Mouse (Mus musculus) hindbrain, embryonic 12.5 days (tissue): ENCODE data around the gene Ambra1. TPM values are rescaled to one million over a fixed set of nuclear protein-coding genes. Genes with fewer than 3 reads are reported as not detected.

Source experiments
- ATAC-seq: fragments of 200-750 bp; cut with Nextera tagmentation; 2 replicates; pipeline ENCODE4 v1.8.0; 2017; ENCODE audit warnings: moderate TSS enrichment; ENCODE audit not compliant: low FRiP score
- H3K27ac ChIP-seq: fragments of 300-500 bp; sonication (generic); 2 replicates; pipeline ENCODE4 v1.5.1; 2016; ENCODE audit warnings: mild to moderate bottlenecking
- H3K27me3 ChIP-seq: fragments of 300-500 bp; sonication (generic); 2 replicates; pipeline ENCODE4 v1.6.1; 2016; ENCODE audit warnings: mild to moderate bottlenecking
- H3K36me3 ChIP-seq: fragments of 300-500 bp; sonication (generic); 2 replicates; pipeline ENCODE4 v1.6.1; 2016; ENCODE audit warnings: mild to moderate bottlenecking
- H3K4me1 ChIP-seq: fragments of 300-500 bp; sonication (generic); 2 replicates; pipeline ENCODE4 v1.6.1; 2016
- H3K4me2 ChIP-seq: fragments of 300-500 bp; sonication (generic); replicated peaks from 2 replicates; pipeline ENCODE4 v1.6.1; 2016; ENCODE audit warnings: mild to moderate bottlenecking
- H3K4me3 ChIP-seq: fragments of 300-500 bp; sonication (generic); 2 replicates; pipeline ENCODE4 v1.5.1; 2016; ENCODE audit warnings: mild to moderate bottlenecking
- H3K9ac ChIP-seq: fragments of 300-500 bp; sonication (generic); 2 replicates; pipeline ENCODE4 v1.6.1; 2016; ENCODE audit warnings: mild to moderate bottlenecking, moderate library complexity
- H3K9me3 ChIP-seq: fragments of 300-500 bp; sonication (generic); replicated peaks from 2 replicates; pipeline ENCODE4 v1.6.1; 2016; ENCODE audit warnings: mild to moderate bottlenecking
- whole genome bisulfite sequencing: fragments of 180-500 bp; shearing (Covaris S2); methylation state at CpG from one replicate; pipeline ENCODE4 v1.1.7; 2016; 5-methylcytosine and 5-hydroxymethylcytosine counted together
- microRNA-seq: library from miRNA; unstranded; fragments of <30 nt; microRNA quantifications from one replicate; pipeline ENCODE4, GENCODE M21; 2017
- polyA plus RNA-seq: library from polyadenylated mRNA; unstranded; fragments of >200 nt; fragmentation: Nextera tagmentation; extraction: Ambion mirVana; gene quantifications from 2 replicates; pipeline ENCODE4 v1.2.1, GENCODE M21; 2016

Gene Ambra1
- polyA plus RNA-seq, 1 experiment from 2014 or later: 24.8 TPM

GRCm38 (mm10) chr2:91963443-91963932 lies 233.6 kb downstream of the Ambra1 start:
- Histone ChIP-seq H3K27ac (peak overlapping the region; percentile 83), H3K4me2 (peak overlapping the region; percentile 91), H3K4me3 (peak overlapping the region; percentile 88), H3K36me3 (no peaks in the 10 kb centered on the region), H3K9ac (peak overlapping the region; percentile 95), H3K4me1 (peaks cover 27% of the 10 kb centered on the region), H3K27me3 (peaks cover 14% of the 10 kb centered on the region), H3K9me3 (no peaks in the 10 kb centered on the region)
- WGBS: 0% methylated on average over 29 of the region's 57 CpGs
- peak; percentile 91 for ATAC-seq

- no peaks in the 10 kb centered on the region for H3K9me3 ChIP-seq
- 69% methylated on average over 3 of the region's 3 CpGs for WGBS
- no peak overlapping the region for H3K4me3 ChIP-seq
- H3K9ac ChIP-seq: no peak overlapping the region
- no peak for ATAC-seq
- 0 out of 2 replicates have a peak overlapping the region, but pooled peaks have one; percentile 16 for H3K4me2 ChIP-seq
- H3K27ac ChIP-seq: no peak overlapping the region
- no peaks in the 10 kb centered on the region for H3K36me3 ChIP-seq
- H3K27me3 ChIP-seq: peaks cover 14% of the 10 kb centered on the region
- peaks cover 20% of the 10 kb centered on the region for H3K4me1 ChIP-seq
Observed at GRCm38 (mm10) chr2:91964610-91965204, 234.8 kb downstream of the Ambra1 start.

- peak overlapping the region; percentile 16; the same call in 1 of the 2 replicates for H3K4me2 ChIP-seq
- H3K4me1 ChIP-seq: peaks cover 16% of the 10 kb centered on the region
- 17% methylated on average over 20 of the region's 20 CpGs for WGBS
Observed at GRCm38 (mm10) chr2:91965417-91965816, 235.5 kb downstream of the Ambra1 start.

GRCm38 (mm10) chr2:91966367-91966766 lies 236.4 kb downstream of the Ambra1 start:
- no peak for ATAC-seq
- no peaks in the 10 kb centered on the region for H3K36me3 ChIP-seq
- no peak overlapping the region for H3K9ac ChIP-seq
- H3K27me3 ChIP-seq: peaks cover 26% of the 10 kb centered on the region
- peaks cover 22% of the 10 kb centered on the region for H3K4me1 ChIP-seq
- 83% methylated on average over 5 of the region's 5 CpGs for WGBS
- H3K4me3 ChIP-seq: no peak overlapping the region
- no peak overlapping the region for H3K27ac ChIP-seq
- no peak overlapping the region for H3K4me2 ChIP-seq
- no peaks in the 10 kb centered on the region for H3K9me3 ChIP-seq

More at GRCm38 (mm10) chr2:91965417-91965816, 235.5 kb downstream of the Ambra1 start:
- 0 out of 2 replicates have a peak overlapping the region, but pooled peaks have one; percentile 39 for H3K9ac ChIP-seq
- no peaks in the 10 kb centered on the region for H3K36me3 ChIP-seq
- no peak overlapping the region for H3K27ac ChIP-seq
- no peak for ATAC-seq
- H3K9me3 ChIP-seq: no peaks in the 10 kb centered on the region
- H3K4me3 ChIP-seq: no peak overlapping the region
- peaks cover 18% of the 10 kb centered on the region for H3K27me3 ChIP-seq

GRCm38 (mm10) chr2:91967962-91968361 lies 238.0 kb downstream of the Ambra1 start:
- no peak for ATAC-seq
- Histone ChIP-seq H3K4me1 (peaks cover 19% of the 10 kb centered on the region), H3K4me3 (no peak overlapping the region), H3K27me3 (peaks cover 38% of the 10 kb centered on the region), H3K9me3 (no peaks in the 10 kb centered on the region), H3K9ac (no peak overlapping the region), H3K36me3 (no peaks in the 10 kb centered on the region), H3K4me2 (no peak overlapping the region), H3K27ac (0 out of 2 replicates have a peak overlapping the region, but pooled peaks have one; percentile 35)
- WGBS: 66% methylated on average over 11 of the region's 11 CpGs

Small RNA genes within 50 kb of the gene (microRNA-seq; reads per million reads assigned to microRNA genes)
- gene Mir6999: not detected

Other genes starting within 250 kb of the Ambra1 start
- 136 and 139 TPM in 2 replicates for gene Ckap5, start 203.4 kb upstream of the Ambra1 start, polyA plus RNA-seq
- 0.20 and 0.23 TPM in 2 replicates for gene F2, start 93.7 kb upstream of the Ambra1 start, polyA plus RNA-seq
- gene Zfp408, start 80.3 kb upstream of the Ambra1 start, polyA plus RNA-seq: 11.6 and 13.0 TPM in 2 replicates
- gene Arhgap1, start 80.3 kb upstream of the Ambra1 start, polyA plus RNA-seq: 93.6 and 98.3 TPM in 2 replicates
- gene Atg13, start 19.6 kb upstream of the Ambra1 start, polyA plus RNA-seq: 36.1 and 40.3 TPM in 2 replicates
- gene Harbi1, start 19.3 kb upstream of the Ambra1 start, polyA plus RNA-seq: 20.9 and 25.0 TPM in 2 replicates
- 0.77 and 1.0 TPM in 2 replicates for gene Chrm4, start 197.1 kb downstream of the Ambra1 start, polyA plus RNA-seq
- gene Mdk, start 202.2 kb downstream of the Ambra1 start, polyA plus RNA-seq: 904 and 962 TPM in 2 replicates
- 0.50 and 0.57 TPM in 2 replicates for gene Gm9821, start 215.6 kb downstream of the Ambra1 start, polyA plus RNA-seq
- gene Dgkz, start 245.7 kb downstream of the Ambra1 start, polyA plus RNA-seq: 30.9 and 31.9 TPM in 2 replicates